Mouse (Mus musculus) frontal cortex, postnatal 10 days (tissue): ENCODE measurements at regions not wholly inside any gene's neighbourhood (a gene's known extent, or its start where the extent isn't known, plus 50 kb on each side); places are given as distances from the start of the nearest gene placed in this dataset.
A peak's percentile ranks its signal among the peaks of the same experiment; 100 is the strongest.

Experiments
- DNase-seq, 2 experiments: peaks; one replicate each; pipeline ENCODE4 v3.0.0; 2022; ENCODE audit warnings: low spot score in 2 of 2, mixed read lengths in 1 of 2

DNA sequence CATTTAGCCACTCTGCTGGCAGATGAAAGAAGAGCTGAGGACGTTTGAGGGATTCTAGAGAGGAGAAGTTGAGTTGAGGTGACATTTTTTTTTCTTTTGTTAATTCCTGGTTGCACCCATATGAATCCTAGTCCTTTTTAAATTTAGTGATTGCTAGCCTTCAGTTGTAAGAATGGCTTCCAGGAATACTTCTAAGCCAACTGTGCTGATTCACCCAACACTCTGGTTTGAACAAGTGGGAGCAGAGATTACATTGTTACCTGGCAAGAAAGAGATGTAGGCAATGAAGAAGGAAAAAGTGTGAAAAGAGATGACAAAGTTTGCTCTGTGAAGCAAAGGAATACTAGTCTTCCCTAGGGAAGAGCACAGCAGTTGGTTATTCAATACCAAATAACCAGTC is 261.1 kb upstream of the Kcnq5 start:
- DNase-seq = no peak

GRCm38 (mm10) chr1:22211795-22212194 is 250.1 kb upstream of the Kcnq5 start:
- DNase-seq = no peak

DNA sequence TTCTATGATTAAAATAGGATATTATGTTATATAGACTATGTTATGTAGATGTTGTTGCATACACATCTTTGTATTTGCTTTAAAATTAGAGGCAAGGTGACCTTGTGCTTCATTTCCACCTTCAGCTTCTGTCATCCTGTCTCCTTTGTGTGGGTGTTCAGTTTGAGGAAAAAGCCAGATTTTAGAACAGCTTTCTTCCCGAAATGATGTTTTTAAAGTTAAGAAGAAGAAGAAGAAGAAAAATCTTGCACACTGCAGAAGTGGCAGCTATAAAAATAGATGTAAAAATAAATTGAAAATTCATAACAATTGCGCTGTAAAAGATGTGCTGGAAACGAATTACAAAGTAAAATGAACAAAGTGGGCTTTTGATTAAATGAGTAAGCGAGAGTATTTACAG is 249.5 kb upstream of the Kcnq5 start:
- DNase-seq = no peak

- no peak for DNase-seq
These were observed 248.9 kb upstream of the Kcnq5 start for GRCm38 (mm10) chr1:22210621-22211020.

DNA sequence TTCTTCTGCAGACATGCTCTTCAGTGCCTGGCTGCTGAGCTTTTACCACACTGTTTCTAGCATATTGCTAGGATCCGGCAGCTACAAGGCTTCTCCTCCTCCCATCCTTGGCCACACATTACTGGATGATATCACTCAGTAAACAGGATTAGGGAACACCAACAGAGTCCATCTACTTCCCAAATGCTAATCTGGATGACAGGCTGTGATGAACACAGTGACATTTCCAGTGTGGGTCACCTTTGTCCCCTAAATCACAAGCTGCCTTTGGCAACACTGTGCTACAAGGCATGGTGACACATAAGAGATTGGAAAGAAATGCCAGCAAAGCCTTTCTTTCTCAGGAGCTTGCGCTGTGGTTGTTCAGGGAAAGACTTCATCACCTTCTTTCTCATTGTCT is 246.5 kb upstream of the Kcnq5 start:
- no peak for DNase-seq

DNA sequence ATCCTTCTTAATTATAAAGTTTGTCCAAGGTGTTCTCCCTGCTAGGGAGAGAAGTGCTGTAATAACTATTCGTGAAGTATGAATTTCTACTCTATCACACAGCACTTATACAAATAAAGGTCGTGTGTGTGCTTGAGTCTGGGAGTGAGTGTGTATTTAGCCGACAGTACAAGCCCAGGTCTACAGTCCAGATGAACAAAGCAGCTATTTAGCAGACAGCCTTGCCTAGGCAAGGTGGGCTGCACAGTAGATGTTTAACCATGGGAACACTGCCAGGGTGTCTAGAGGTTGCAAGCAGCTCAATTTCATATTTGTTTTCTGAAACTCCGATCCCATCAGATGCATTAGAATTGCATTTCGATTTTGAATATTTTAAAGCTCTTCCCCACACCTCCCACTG is 245.2 kb upstream of the Kcnq5 start:
- DNase-seq = no peak

DNA sequence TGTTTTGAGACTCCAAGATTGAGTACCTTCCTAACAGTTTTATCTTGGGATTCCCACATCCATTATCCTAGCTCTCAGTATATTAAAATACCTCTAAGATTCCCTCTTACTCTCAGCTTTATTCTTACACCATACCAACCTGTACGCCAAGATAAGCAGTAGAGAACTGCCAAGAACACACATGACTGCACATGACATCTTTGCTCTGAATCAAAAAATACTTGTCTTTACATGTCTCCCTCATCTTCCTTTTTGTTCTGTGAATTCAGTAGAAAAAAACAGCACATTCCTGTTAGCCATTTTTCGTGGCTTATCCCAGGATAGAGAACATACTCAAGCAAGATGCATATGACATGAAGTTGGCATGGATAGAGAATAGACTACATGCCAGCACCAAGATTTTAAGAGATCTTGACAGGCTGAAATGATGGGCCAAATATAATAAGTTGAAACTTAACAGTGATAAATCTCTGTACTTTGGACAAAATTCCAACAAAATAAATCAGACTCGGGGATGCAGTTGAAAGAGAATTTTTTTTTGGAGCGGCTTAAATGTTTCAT is 206.0 kb upstream of the Kcnq5 start:
- DNase-seq = no peak

DNA sequence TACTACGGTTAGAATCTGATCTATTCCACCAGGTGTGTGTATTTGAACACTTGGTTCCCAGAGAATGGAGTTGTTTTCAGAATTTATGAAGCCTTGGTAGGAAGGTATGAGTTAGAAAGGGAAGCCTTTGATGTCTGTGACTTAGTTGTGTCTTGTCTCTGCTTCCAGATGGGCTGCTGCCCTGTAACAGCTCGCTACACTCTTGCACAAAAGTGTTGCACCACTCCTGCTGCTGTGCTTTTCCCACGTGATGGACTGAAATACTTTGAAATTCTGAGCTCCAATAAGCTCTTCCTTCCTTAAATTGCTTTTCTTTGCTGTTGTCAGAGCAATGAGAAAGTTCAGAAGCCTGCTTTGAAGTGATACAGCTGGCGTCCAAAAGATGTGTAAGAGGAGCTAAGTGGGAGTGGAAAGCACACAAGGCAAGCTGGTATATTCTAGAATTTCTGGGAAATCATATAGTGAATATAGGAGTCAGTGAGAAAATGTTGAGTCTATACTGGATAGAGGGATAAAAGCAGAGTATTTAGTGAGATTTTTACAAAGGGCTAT is 174.9 kb upstream of the Kcnq5 start:
- DNase-seq = peak in 1 of 2 experiments; percentile 7

GRCm38 (mm10) chr1:22118266-22118772 is 156.6 kb upstream of the Kcnq5 start:
- no peak for DNase-seq

DNA sequence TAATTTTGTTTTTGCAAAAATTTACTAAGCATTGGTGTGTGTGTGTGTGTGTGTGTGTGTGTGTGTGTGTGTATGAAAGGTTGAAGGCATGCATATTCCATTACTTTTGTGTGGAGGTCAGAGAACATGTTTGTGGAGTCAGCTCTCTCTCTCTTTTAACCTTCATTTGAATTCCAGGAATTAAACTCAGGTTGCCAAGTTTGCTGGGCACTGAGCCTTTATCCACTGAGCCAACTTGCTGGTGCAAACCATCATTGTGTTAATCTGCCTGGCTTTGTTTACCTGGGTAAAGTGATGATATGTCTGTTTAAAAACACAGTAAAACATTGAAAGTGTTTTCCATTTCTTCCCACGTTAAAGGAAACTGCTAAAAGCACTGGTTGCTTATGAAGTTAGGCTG is 154.7 kb upstream of the Kcnq5 start:
- no peak for DNase-seq

DNA sequence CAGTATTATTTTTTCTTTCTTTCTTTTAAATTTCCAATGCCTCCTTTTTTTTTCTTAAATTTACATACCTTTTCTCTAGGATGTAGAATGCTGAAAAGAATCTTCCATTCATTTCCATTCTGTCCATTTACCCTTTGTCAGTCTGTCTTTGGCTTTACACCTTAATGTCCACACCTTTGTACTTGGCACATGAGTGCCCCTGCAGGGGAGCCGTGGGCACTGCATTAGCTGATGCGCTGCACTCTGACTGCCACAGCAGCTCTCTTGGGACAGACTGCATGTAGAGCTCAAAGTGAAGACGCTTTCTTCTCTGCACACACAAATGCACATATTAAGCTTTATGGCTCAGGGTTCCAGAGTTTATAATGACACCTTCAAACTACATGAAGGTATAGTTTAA is 143.8 kb upstream of the Kcnq5 start:
- no peak for DNase-seq

GRCm38 (mm10) chr1:22071405-22072117 is 109.8 kb upstream of the Kcnq5 start:
- no peak for DNase-seq

- DNase-seq = no peak
These were observed 108.3 kb upstream of the Kcnq5 start for GRCm38 (mm10) chr1:22070028-22070427.
